Mouse (Mus musculus): Measurements from ENCODE around the gene Abcc12. TPM values are rescaled to one million over a fixed set of nuclear protein-coding genes. Genes with fewer than 3 reads are reported as not detected.

Gene Abcc12
- under 1 TPM in 1 of 4 experiments, not detected in 3; 0.05 TPM for total RNA-seq (2022)

- DNase-seq (ENCODE audit: low spot score in 2 of 2), result no peak
Observed at GRCm38 (mm10) chr8:86580458-86580857, at the start of gene Abcc12. Gene Abcc12, minus strand, starts transcription at chr8:86580686.

GRCm38 (mm10) chr8:86630212-86630611 lies 49.7 kb upstream of the Abcc12 start:
- no peak for DNase-seq (ENCODE audit: low spot score in 2 of 2)

DNA sequence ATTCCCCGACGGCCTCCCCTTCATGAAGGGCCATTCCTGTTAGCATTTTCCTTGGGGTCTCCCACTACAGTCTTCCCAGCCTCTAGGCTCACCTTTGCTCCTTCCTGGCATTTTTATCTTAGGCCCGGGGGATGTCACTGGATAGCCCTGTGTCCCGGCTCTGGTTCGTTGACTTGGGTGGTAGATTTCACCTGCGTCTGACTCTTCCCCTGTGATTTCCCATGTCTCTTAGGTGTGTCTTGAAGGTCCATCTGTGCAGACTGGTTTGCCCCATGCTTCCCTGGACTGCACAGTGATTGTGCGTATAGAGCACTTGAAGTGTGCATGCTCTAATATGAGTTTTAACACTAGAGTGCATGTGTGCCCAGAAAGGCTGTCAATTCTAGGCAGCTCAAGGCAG lies 44.4 kb upstream of the Abcc12 start:
- no peak for DNase-seq (ENCODE audit: low spot score in 2 of 2)

DNA sequence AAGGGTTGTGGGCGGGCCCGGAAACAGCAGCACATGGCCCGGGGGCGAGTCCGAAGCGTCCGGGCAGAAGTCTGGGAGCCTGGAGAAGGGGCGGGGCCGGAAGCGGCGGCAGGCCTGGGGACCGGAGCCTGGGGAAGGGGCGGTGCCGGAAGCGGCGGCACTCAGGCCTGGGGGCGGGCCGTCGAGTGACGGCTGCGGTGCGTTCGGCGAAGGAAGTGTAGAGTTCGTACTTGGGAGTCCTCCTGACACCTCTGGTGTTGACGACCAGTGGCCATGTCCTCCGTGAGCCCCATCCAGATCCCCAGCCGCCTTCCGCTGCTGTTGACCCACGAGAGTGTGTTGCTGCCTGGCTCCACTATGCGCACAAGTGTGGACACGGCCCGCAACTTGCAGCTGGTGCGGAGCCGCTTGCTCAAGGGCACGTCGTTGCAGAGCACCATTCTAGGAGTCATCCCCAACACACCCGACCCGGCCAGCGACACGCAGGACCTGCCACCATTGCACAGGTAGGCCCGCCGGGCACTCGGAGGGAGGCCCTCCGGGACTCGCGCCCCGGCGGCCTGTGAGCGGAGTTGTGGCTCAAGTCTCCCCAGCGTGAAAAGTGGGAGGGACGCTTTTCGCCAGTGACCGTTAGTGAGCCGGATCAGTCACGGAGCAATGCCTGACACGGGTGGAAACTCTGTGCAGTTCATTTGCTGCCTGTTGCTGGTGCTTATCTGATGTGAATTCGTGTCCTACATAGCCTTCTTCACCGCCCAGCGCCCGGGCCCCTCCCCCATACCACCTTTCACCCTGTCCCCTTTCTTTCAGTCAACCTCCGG lies 43.6 kb upstream of the Abcc12 start, which contains the start of gene Lonp2:
Gene Lonp2, plus strand, starts transcription at position 133 of the 821 bp plus-strand sequence.
- peak; percentile 98 for DNase-seq (ENCODE audit: low spot score in 2 of 2)

- no peak for DNase-seq (ENCODE audit: low spot score in 2 of 2)
Observed at GRCm38 (mm10) chr8:86623551-86623910, 43.0 kb upstream of the Abcc12 start.

DNA sequence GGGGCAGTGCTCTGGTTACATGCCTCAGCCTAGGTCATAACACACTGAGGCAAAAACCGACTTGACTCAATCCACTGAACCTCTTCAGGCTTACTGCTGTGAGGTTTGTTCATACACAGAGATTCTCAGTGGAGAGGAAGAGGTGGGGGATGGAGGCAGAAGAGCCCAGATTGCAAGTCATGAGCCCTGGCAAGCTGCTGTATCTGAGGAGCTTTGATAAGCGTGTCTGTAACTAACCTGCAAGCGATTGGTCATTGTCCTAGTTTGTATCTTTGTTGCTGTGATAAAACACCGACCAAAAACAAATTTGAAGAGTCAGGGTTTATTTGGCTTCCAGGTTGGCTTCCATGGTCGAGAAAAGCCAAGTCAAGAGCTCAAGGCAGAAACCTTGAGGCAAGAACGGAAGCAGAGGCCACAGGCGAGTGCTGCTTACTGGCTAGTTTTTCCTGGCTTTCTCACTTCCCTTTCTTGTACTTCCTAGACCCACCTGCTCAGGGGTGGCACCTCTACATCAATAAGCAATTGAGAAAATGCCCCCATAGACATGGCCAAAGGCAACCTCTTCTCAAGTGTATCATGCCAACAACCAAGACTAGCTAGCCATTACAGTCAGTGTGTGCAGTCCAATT lies 37.4 kb upstream of the Abcc12 start:
- DNase-seq (ENCODE audit: low spot score in 2 of 2), result no peak

- DNase-seq (ENCODE audit: low spot score in 2 of 2), result no peak
Observed at GRCm38 (mm10) chr8:86615095-86615769, 34.7 kb upstream of the Abcc12 start.

DNA sequence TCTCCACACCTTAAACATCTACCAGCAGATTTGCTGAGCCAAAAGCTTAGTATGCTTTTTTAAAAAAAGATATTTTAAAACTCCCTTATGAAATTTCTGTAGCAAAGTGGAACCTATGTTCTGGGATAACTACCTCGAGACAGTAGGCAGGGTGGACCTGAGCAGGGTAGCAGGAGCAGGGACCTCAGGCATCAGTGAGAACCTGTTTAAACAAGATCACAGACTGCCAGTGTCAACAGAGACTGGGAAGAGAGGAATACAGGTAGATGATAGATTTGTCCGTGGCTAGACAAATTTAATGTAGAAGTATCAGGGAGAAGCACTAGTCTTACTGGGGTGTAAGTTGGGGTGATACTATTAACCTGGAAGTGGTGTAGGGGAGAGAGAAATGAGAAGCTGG lies 33.3 kb upstream of the Abcc12 start:
- no peak for DNase-seq (ENCODE audit: low spot score in 2 of 2)

DNA sequence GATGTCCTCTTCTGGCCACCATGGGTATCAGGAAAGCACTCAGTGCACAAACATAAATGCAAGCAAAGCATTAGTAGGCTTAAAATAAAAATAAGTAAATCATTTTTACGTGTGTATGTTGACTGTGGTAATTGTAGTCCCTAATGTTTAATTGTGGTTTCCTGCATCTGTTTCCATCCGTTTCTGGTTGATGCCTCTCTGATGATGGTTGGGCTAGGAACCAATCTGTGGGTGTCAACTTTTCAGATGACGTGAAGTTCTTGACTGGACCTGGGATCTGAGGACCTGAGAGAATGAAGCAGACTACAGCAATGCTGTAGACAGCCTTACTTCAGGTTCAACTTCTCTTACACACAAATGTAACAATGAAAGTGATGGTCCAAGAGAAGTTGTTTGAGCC lies 24.2 kb upstream of the Abcc12 start:
- DNase-seq (ENCODE audit: low spot score in 2 of 2), result no peak

DNA sequence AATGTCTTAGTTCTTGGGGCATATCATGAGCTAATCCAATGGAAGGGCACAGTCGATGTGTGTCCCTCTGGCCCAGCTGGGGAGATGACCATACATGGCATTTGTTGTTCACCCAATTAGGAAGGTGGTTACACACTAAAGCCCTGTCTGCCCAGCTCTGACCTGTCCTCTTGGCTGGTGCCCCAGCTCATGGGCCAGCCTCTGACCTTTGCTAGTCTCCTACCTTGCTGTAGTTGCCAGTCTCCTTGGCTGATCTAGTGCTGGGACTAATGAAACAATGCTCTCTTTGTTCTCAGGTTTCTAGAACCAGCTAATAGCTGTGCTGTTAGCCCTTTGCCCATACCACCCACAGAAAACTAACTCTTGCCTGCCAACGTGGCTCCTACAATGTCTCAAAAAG lies 22.7 kb upstream of the Abcc12 start:
- DNase-seq (ENCODE audit: low spot score in 2 of 2), result no peak

DNA sequence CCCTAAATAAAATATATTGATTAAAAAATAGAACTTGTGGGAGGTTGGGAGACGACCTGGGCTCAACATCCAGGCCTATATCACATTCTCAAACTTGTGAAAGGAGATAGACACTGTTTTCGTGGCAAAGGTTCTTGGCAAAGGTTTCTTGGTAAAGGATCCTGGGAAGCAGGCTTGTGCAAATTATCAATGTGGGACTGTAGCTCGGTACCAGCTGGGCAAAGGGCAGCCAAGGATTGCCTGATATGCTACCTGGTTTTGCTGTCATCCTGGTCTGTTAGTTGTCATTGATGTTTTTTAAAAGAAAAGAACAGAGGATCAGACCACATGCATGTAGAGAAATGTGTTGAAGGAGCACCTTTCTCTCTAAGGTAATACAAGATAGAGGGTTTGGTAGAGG lies 19.8 kb upstream of the Abcc12 start:
- DNase-seq (ENCODE audit: low spot score in 2 of 2), result no peak

DNA sequence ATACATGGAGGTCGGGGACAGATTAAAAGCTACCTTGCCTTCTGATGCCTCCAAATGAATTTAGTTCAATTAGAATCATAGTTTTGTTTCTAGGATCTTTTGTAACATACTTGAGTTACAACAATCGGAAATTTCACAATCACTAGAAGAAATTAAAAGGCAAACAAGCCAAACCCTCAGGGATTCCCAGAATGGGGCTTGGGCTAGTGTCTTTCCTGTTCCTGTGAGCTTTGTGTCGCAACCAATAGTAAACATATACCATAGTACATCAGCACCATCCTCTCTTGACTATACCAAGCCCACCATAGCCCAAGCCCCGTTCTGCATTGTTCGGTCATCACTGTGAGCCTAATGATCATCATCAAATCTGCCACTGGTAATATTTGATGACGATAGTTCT lies 18.8 kb upstream of the Abcc12 start:
- DNase-seq (ENCODE audit: low spot score in 2 of 2), result no peak

GRCm38 (mm10) chr8:86597681-86598080 lies 17.2 kb upstream of the Abcc12 start:
- DNase-seq (ENCODE audit: low spot score in 2 of 2), result no peak

- DNase-seq (ENCODE audit: low spot score in 2 of 2), result no peak
Observed at GRCm38 (mm10) chr8:86595671-86596070, 15.2 kb upstream of the Abcc12 start.

- DNase-seq (ENCODE audit: low spot score in 2 of 2), result no peak
Observed at GRCm38 (mm10) chr8:86594159-86594796, 13.8 kb upstream of the Abcc12 start.

DNA sequence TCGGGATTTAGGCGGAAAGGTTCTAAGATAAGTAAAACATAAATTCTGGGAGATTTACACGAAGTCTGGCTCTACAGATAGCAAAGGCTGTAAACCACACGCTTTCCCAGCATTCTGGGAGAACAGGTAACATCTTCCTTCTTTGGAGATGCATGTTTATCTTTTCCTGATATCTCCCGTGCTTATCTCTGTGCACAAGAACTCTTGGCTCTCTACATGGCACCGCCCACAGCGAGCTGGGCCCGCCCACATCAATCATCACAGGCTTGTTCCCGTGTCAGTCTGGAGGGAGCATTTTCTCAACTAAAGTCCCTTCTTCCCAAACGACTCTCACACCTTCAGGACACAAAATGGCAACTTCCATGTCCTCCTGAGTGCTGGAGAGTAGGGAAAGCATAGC lies 12.6 kb upstream of the Abcc12 start:
- no peak for DNase-seq (ENCODE audit: low spot score in 2 of 2)

DNA sequence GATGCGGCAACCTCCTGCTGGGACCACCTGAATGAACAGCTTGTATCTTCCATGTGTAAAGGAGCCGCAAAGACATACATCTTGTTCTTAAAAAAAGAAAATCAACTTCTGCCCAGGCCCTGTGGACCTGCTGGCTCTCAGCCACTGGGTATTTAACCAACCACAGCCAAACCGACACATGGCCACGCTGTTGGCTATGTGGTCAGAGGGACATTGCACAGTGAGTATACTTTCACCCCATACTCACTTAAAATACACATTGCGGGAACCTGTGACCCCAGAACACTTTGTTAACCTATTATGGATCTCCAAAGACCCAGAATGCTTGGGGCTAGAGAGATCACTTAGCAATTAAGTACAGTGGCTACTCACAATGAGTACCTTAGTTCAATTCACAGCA lies 7.9 kb upstream of the Abcc12 start:
- DNase-seq (ENCODE audit: low spot score in 2 of 2), result no peak

GRCm38 (mm10) chr8:86586642-86587041 lies 6.2 kb upstream of the Abcc12 start:
- no peak for DNase-seq (ENCODE audit: low spot score in 2 of 2)

DNA sequence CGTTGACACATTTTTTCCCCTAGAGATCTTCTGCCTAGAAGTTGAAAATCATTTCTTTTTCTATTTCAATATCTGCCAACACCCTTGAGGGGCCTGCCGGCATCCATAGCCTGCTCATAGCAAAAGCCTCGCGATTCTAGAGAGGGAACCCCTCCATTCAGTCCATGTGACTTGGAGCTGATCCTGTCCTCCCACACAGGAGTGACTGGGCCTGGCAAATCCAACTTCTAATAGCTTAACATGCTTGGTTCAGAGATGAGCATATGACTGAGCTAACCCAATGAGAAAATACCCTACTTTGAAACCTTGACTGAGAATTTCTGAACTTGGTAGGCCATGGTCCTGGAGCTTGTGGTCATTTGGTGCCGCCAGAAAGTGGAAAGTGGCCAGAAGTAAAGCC lies 5.6 kb upstream of the Abcc12 start:
- DNase-seq (ENCODE audit: low spot score in 2 of 2), result no peak

GRCm38 (mm10) chr8:86585532-86585931 lies 5.0 kb upstream of the Abcc12 start:
- DNase-seq (ENCODE audit: low spot score in 2 of 2), result peak; percentile 31 to 56

DNA sequence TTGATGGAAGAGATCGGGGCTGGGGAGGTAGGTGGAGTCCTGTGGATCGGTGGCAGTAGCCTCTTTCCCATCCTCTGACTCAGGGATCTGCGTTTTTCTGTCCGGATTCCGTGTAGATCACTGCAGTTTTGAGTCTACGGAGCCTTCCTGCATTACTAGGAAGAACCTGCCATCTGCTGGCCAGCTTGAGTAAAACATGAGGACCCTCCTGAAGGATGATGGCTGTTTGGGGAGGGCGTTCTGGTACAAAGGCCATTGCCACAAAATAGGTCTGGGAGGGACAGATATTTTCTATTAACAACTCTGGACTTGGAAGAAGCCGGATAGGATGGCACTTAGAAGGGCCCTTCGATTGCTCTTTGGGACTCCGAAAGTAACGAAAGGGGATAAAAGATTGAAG lies 4.6 kb upstream of the Abcc12 start:
- peak; percentile 52 to 55 for DNase-seq (ENCODE audit: low spot score in 2 of 2)

- no peak for DNase-seq (ENCODE audit: low spot score in 2 of 2)
Observed at GRCm38 (mm10) chr8:86581921-86582331, 1.4 kb upstream of the Abcc12 start.

Measured in gastrocnemius, adult 8-10 months (tissue).